Mouse (Mus musculus) frontal cortex, postnatal 14 days (tissue): ENCODE results near the gene Zscan20.
"Not testable (repeated sequence)": the region's sequence is repeated elsewhere in the genome, so short reads cannot be mapped to it uniquely, and the experiment has no call there.

ENCODE experiments used
- DNase-seq, 2 experiments: peaks; one replicate each; pipeline ENCODE4 v3.0.0; 2022; ENCODE audit warnings: low spot score in 2 of 2

Gene Zscan20

DNA sequence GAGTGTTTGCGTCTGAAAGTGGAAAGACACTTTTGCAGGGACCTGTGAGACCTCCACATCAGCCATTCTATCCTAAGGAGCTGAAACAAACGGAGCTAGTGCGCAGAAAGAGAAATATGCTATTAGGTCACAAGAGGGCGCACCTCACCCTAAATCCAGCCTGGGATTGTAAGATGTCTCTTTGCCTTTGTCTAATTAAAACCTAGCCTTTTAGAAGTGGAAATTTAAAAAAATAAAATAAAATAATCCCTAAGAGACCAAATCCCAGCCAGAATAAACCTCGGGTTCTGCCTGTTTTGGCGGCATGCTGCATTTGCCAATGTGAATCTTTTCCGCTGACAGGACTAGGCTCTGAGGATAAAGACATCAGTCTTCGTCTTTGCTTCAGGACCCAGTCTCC lies 3.4 kb upstream of the Zscan20 start:
- DNase-seq: peak in 1 of 2 experiments; percentile 49

DNA sequence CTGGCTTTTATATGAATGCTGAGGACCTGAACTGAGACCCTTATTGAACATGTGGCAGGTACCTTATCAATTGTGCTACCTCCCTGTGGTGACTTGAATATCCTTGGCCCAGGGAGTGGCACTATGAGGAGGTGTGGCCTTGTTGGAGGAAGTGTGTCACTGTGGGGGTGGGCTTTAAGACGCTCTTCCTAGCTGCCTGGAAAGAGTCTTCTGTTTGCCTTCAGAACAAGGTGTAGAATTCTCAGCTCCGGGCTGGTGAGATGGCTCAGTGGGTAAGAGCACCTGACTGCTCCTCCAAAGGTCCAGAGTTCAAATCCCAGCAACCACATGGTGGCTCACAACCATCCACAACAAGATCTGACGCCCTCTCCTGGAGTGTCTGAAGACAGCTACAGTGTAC lies 1.8 kb upstream of the Zscan20 start:
- DNase-seq: not testable (repeated sequence)

DNA sequence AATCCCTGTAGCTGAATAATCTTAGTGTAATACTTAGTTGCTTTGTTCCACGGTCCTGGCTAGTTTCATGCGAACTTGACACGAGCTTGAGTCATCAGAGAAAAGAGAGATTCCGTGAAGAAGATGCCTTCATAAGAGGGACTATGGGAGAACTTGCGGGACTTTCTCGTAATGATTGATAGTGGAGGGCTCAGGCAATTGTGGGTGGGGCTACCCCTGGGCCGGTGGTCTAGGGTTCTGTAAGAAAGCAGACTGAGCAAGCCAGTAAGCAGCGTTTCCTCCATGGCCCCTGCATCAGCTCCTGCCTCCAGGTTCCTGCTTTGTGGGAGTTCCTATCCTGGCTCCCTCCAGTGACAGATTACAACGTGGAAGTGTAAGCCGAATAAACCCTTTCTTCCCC lies 808 bp upstream of the Zscan20 start:
- DNase-seq: no peak

DNA sequence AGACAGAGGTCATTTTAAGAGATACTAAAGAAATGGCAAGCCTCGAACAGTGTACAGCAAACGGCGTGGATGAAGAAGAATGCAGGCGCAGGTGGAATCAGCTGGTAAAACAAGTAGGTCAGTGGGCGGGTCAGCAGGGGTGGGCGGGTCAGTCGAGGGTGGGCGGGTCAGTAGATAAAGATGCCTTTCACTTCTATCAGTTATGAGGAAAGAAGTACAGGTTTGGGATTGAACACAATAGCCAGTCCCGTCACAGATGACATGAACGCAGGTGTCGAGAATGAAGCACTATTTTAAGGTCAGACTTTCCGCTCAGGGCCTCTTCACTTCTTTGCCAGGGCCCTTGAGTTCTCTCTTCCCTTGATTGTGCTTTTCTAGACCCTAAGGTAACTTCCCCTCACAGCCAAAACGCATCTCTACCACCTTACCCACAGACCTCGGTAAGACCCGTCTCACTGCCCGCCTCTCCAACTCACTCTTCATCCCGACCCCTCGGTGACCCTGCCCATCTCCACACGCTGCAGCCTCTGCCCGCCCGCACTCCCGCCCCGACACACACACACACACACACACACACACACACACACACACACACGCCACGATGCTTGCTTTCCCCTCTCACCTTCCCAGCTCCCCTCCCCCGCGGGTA lies 498 bp downstream of the Zscan20 start:
- DNase-seq: no peak

DNA sequence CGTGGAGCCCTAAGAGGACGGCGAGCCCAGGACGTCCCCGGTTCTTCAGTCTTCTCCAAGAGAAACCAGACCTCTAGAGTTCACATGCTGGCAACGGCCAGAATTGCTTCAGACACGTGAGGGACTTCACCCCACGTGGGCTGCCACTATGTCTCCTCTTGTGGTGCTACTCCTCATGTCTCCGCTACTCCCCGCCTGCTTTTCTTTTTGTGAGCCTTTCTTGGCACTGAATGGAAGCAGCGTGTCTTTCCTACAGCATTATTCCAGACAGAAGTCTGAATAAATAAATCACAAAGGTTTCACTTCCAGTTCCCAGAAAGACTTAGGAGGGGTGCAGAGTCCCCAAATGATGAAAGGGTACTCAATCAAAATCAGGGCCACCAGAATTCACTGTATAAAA lies 2.2 kb downstream of the Zscan20 start:
- DNase-seq: peak in 1 of 2 experiments; percentile 11

DNA sequence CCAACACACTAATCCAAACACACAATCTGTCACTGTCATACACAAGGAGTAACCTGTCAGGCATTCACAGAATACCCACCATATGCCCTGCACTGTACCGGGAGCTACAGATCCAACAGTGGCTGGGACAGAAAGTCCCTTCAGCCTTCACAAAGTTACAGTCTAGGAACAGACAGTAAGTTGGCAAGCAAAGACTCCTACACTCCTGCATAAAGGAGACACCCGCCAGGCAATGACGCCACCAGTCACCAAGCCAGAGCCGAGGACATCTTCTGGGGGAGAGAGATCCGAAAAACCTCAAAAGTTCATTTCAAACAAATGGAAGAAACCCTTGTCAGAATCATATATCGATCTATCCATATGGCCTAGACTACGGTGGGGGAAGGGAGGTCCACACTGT lies 3.3 kb downstream of the Zscan20 start:
- DNase-seq: no peak

DNA sequence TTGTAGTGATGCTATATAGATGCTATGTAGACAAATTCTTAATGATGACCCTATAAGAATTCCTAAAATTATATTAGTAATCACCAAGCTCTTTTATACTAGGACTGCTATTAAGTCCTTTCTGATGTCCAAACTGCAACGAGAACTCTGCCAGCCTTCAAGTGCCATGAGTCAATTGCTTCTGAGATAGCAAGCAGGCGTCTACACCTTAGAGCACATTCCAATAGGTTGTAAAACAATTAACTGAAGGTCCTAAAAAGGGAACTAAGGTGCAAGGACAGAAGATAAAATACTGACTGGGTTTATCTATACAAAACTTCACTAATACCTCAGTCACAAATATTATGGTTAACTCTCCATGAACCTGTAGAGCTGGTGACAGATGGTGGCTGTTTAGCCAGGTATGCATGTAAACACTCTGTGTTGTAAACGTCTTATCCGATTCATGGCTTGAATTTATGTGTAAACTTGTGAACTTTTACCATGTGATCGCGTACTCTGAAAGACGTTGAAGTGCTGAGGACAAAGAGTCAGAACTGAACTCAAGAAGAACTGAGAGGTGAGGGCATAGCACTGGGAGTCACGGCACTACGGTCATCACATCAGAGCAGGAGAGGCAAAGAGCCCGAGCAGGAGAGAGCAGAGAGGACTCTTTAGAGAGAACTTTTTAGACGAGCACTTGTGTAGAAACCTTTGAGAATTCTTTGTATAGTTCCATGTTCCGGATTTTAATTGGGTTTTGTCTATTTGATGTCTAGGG lies 11.9 kb downstream of the Zscan20 start:
- DNase-seq: no peak

DNA sequence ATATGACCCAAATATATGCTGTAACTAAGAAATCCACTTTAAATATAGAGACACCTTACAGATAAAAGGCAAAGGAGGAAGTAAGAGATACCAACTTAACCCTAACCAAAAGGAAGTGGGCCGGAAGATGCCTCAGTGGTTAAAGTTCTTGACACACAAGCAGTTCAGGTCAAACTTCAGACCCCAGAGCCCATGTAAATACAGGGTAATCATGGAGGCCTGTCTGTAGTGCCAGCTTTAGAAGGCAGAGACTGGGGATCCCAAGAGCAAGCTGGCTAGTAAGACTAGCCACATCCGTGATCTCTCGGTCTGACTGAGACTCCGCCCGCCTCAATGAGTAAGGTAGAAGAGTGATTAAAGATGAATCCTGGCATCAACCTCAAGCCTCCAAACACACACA lies 15.8 kb downstream of the Zscan20 start:
- no peak for DNase-seq

DNA sequence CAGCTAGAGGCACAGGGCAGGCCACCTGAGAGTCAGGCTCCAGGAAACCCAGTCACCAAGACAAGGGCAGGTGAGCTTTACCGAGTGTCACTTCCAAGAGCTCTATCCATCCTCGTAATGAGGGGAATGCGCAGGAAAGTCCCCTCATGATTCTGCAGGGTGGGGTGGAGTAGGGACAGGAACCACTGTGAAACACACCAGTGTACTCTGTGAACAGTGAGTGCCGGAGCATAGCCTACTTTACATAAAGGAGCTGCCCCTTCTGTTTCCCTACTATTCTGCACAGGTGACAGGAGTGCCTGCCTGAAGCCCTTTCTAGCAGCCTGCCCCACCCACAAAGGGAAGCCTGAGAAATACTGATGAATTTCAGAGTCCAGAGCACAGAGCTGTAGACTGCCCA lies 16.6 kb downstream of the Zscan20 start:
- no peak for DNase-seq

DNA sequence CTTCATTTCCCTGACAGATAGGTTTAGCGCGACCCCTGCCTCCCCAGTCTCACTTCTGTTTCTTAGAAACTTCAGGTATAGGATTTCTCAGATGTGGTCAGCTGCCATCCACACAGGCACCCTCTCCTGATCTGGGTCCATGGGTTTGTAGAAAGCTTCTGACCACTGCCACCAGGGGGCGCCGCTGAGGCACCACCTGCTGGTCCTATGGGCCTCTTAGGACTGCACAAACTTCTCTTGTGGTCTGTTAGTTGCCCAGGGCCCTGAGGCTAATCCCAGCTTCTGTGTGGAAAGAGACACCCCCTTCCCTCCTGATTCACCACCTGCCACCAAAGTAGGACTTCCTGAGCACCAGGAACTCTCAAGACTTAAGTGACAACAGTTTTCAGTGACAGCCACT lies 30.7 kb downstream of the Zscan20 start:
- DNase-seq: no peak

DNA sequence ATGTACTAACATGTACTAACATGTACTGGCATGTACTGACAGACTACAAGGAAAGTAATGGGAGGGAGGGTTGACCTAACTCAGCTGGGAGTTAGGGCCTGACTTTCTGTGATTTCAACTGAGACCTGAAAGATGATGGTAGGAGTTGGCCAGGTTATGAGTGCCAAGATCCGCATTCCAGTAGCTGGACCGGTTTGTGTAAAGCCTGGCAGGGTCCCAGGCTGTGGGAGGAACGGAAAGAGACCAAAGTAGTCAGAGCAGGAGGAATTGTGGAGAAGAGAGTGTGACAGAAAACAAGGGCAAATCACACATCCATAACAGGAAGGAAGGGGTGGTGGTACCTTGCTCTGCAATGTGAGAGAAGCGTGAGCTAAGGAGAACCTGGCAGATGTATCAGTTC lies 34.1 kb downstream of the Zscan20 start:
- no peak for DNase-seq

DNA sequence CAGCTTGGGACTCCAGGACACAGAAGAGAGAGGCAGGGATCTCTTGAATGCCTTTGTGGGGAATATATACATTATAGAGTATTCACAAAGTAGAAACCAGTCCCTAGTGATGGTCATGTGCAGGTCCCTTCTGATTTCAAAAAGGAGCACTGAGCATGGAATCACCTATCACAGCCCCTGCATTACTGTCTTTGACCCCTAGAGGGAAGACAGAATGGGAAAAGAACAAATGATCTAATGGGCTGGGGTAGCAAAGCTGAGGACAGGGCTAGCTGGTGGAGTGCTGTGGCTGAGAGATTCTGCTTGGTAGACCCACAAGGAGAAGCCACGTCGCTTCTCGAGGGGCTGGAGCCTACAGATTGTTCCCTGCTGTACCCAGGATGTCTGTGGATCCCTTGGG lies 49.6 kb downstream of the Zscan20 start:
- no peak for DNase-seq

DNA sequence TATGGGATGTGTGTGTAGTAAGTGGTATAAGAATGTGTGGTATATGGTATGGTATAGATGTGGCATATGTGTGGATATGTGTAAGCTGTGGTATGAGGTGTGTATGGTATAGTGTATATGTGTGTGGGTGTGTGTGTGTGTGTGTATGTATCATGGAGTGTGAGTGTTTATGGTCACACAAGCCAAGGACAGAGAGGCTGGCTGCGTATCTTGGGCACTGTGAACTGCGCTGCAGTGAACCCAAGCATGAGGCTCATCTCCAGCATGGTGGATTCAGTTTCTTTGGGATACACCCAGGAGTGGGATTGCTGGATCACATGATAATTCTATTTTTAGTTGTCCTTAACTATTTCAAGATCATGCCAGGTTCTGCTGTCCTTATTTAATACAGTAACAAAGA lies 55.7 kb downstream of the Zscan20 start:
- no peak for DNase-seq

DNA sequence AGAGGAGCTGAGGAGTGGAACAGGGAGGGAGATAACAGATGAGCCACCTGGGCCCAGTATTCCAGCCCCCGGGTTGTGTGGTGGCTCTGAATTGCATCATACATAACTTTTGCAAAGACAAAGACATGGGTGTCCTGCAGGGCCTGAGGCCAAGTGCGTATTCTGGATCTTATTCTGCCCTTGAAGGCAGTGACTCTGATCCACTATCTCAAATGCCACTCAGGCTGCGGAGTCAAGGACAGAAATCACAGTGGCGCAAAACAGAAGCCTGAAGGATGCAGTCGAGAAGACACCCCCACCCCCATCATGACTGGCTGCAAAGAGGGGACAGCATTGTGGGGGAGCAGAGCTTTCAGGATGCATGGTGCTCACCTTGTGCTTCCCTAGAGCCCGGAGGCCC lies 59.1 kb downstream of the Zscan20 start:
- DNase-seq: no peak

DNA sequence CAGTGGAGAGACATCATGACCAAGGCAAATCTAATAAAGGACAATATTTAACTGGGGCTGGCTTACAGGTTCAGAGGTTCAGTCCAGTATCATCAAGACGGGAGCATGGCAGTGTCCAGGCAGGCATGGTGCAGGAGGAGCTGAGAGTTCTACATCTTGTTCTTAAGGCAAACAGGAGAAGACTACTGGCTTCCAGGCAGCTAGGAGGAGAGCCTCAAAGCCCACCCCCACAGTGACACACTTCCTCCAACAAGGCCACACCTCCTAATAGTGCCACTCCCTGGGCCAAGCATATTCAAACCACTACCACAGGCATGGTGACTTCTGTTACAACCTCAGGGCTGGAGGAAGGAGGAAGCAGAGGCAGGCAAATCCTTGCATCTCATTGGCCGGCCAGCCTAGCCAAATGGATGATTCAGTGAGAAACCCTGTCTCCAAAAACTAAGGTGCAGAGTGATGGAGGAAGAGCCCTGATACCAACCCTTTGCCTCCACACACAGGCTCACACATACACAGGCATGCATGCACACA lies 65.9 kb downstream of the Zscan20 start:
- not testable (repeated sequence) for DNase-seq

DNA sequence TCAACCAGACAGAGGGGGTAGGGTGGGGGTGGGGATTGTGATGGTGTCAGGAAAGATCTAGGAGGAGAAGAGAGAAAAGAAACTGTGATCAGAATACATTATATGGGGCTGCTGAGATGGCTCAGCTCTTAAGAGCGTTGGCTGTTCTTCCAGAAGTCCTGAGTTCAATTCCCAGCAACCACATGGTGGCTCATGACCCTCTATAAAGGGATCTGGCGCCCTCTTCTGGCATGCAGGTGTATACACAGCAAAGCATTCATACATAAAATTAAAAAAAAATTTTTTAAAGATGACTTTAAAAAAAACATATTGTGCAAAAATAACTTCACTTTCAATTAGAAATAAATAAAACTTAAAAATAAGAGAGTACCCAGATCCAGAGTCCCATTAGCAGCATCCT lies 66.5 kb downstream of the Zscan20 start:
- no peak for DNase-seq
